Mouse (Mus musculus): ENCODE measurements at regions not wholly inside any gene's neighbourhood (a gene's known extent, or its start where the extent isn't known, plus 50 kb on each side); places are given as distances from the start of the nearest gene placed in this dataset.
"Not testable (repeated sequence)": the region's sequence is repeated elsewhere in the genome, so short reads cannot be mapped to it uniquely, and the experiment has no call there.

DNA sequence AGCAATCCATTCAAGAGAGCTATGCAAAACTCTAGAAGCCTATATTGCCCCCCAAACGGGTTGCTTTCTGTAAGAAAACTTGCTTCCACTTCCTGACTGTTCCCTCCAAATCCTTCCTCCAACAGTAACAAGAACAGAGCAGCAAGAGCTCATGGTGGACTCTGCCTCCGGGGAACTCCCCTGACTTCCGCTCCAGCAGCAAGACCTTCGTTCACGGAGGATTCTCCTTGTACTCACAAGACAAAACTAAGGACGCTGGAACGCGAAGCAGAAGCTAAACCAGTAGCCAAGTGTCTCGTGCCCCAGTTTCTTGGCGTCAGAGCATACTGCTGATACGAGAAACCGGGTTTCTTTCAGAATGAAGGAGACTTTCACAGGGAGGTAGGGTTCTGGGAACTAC, 50.7 kb downstream of the H2al2a start:
- in situ Hi-C loops (cut with MboI, MseI): no loop called here

DNA sequence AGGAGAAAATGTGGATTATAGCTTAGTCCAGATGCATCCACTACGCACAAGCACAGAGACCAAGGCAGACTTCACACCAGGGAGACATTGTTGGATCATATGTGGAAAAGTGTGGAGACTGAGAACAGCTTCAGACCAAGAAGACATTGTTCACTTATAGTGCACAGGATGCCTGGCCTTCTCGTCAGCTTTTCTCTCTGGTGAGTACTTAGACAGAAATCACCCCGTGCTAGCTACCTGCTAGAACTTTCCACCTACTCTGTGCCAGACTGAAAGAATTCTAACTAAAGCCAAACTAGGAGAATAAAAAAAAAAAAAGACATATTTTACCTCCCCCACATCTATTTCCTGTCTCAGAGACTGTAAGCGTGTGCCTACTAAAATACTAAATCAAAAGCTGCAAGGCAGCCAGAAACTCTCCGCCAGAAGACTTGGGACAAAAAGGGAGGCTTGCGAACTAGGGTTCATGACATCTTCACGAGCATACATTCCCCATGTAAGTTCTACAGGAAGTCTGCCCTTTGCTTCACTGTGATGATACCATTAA, 51.3 kb downstream of the H2al2a start:
- in situ Hi-C loops (cut with MboI, MseI): no loop called here

DNA sequence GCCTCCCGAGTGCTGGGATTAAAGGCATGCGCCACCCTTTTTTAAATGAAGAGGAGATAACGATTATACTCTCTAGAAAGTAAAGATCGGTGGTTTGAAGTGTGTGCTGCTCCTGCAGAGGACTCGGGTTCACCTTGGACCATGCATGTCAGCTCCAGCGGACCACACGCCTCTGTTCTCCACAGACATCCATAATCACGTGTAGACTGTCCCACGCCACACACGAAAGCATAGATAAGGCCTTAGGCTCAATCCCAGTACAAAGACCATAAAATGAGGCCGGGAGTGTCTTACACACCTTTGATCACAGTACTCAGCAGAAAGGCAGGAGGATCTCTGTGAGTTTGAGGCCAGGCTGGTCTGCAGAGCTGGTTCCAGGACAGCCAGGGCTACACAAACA, 53.3 kb downstream of the H2al2a start:
- in situ Hi-C loops (cut with MboI, MseI): no loop called here

DNA sequence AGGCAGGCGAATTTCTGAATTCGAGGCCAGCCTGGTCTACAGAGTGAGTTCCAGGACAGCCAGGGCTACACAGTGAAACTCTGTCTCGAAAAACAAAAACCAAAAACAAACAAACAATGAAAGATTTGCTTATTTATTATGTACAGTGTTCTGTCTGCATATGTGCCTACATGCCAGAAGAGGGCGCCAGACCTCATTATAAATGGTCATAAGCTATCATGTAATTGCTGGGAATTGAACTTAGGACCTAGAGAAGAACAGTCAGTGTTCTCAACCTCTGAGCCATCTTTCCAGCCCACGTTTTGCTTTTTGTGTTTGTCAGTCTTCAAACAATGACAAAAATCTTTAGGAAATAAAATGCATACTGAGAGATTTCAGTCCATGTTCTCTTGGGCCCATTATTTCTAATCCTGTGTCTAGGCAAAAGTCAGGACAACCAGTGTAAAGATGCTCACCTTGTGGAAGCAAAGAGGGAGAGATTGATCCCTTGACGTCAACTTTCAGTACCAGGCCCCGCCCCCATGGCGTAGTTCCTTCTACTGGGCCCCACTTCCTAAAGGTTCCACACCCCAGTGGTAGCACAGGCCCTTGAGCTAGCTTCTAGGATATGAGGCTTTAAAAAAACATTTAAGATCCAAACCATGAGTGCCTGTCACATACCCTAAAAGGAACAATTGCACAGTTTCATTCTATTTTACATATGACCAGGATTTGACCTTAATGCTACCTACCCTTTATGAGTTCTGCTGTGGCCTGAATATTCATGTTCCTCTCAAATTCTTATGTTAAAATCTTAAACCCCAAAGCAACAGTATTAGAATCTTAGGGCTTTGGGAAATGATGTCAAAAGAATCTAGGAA, 54.0 kb downstream of the H2al2a start:
- in situ Hi-C loops (cut with MboI, MseI): no loop called here

DNA sequence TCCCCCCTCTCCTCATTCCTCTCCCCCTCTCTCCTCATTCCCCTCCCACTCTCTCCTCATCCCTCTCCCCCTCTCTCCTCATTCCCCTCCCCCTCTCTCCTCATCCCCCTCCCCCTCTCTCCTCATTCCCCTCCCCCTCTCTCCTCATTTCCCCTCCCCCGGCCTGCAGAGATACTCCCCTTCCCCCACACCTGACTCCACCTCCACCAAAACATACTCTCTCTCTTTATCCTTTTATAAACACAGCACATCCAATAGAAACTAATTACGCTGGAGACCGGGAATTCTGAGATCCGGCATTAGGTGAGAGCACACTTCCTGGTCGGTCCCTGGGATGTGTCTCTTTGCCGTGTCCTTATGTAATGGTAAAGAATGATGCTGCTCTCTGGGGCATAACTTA, 54.8 kb downstream of the H2al2a start:
- in situ Hi-C loops (cut with MboI, MseI): no loop called here

DNA sequence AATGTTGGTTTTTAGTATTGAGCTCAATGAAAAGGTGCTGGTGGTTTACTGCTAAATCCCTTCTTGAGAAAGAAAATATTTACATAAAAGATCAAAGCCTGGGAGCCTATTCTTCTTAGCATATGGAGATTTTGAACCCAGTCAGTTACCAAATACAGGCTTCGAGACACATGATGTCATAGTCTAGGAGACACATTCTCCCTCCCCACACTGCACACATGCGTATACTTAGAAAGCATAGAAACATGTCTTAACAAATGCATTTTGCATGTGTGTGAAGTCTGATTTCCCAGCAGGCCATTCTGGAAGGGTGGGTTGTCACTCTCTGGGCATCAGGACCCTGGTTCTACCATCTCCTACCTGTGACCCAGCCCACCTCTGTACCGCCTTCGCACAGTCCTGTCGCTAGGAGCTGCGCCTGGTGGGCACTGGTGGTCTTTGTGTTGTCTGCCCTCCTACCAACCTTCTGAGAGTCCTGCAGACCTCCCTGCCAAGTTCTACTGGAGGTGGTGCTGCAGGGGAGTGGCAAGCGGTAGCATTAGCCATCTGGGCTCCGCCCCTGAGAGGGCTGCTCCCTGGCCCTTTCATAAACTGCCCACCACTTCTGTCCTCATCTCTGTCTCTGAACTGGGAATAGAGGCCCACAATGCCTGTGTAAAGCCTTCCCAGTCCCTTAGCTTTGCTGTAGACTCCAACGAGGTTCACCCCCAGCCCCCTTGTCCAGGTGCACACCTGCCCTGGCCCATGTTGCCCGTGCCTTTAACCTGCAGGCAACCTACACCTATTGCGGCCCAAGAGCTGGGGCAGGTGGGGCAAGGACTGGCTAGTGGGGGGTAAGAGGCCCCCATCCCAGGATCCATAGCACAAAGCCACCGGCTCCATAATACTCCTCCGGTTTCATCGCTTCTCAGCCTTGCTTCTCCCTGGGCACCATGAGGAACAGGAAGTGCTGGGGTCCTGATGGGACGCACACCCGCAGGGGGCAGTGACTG, 56.6 kb downstream of the H2al2a start:
- in situ Hi-C loops (cut with MboI, MseI): not testable (repeated sequence)

DNA sequence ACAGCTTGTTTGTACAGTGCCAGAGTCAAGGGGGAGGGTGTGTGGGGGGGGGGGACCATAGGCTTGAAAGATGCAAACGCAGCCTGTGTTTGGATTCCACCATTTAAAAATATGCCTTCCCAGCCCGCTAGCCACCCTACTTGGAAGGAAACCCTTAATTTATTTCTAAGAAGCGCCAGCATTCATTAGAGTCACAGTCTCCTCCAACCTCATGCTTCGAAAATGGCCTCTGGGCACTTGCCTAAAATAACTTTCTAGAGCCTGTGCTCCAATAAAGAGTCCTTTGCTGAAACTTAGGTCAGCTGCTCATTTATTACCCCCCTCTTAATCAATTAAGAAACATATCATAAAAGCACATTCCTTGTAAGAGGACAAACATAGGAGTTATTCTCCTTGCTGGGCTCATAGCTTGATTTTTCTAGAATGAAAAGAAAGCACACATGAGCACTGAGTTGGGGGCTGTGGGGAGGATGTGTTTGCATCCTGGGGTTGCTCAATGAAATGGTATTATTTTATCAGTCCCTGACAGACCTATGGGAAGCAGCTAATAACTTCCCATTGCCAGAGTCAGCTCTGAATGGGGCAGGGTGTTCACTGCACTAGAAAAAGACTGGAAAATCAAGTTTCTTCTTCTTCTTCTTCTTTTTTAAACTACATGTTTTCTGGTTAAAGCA, 57.4 kb downstream of the H2al2a start:
- in situ Hi-C loops (cut with MboI, MseI): no loop called here

DNA sequence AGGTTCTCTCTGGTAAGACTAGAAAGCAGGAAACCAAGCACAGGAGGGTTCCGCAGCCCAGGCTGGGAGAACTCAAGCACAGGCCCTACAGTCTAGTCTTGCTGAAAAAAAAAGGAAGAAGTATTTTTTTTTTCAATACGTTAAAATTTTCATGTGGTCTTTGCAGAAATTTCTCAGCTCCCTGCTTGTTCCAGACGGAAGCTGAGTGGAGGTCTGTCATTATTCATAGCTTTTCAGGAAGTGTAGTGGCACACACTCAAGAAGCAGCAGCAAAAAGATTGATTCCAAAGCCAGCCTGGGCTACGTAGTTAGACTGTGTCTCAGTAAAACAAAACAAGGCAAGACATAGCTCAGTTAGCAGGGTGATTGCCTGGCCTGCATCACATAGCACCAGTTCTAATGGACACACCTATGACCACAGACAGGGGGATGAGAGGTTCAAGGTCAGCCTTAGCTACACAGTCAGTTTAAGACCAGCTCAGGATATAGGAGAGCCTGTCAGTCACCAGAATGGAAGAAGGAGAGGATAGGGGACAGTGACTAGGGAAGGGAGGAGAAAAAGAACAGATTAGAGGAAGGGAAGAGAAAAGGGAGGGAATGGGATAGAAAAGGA, 60.1 kb downstream of the H2al2a start:
- in situ Hi-C loops (cut with MboI, MseI): no loop called here

DNA sequence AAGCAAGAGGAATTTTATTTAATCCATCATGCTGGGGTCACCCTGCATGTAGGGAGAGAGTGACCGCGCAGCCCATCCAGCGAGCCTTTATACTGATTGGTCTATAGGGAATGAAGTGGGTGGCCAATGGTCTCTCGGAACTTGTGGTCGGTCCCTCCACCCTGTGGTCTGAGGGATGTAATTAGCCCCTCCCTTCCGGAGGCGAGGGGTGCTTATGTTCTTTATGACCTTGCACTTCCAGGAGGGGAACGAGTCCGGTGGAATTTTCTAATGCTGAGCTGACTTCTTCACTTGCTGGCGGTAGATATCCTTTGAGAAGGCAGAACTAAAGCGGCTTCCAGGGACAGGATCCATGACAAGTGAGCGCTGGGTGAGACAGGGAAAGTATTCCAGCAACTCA, 60.8 kb downstream of the H2al2a start:
- in situ Hi-C loops (cut with MboI, MseI): no loop called here

DNA sequence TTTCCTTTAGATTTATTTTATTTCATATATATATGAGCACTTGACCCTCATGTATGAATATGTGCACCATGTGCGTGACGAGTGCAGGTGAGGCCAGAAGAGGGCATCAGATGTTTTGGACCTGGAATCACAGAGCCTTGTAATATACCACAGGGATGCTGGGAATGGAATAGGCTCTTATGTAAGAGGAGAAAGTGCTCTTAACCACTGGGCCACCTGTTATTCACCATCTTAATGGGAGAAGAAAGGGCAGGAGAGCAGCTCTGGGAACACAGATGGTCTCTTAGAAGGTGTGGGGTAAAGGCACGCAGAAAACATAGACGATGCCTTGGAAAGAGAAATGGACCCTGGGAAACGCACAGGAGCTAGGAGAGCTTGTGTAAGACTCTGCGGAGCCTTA, 61.3 kb downstream of the H2al2a start:
- in situ Hi-C loops (cut with MboI, MseI): no loop called here

DNA sequence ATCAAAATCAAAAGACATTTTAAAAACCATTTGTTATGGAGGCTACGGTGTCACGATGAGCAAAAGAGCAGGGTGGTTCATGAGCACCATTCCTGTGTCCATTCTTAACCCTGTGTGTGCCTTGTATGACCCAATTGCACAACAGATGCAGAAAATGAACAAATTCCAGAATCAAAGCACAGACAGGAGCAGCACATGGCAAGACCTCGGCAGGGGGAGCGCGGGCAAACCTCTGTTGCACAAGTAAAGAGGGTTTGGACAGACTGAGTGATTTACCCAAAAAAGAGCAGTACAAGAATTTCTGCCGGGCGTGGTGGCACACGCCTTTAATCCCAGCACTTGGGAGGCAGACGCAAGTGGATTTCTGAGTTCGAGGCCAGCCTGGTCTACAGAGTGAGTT, 62.1 kb downstream of the H2al2a start:
- in situ Hi-C loops (cut with MboI, MseI): no loop called here

DNA sequence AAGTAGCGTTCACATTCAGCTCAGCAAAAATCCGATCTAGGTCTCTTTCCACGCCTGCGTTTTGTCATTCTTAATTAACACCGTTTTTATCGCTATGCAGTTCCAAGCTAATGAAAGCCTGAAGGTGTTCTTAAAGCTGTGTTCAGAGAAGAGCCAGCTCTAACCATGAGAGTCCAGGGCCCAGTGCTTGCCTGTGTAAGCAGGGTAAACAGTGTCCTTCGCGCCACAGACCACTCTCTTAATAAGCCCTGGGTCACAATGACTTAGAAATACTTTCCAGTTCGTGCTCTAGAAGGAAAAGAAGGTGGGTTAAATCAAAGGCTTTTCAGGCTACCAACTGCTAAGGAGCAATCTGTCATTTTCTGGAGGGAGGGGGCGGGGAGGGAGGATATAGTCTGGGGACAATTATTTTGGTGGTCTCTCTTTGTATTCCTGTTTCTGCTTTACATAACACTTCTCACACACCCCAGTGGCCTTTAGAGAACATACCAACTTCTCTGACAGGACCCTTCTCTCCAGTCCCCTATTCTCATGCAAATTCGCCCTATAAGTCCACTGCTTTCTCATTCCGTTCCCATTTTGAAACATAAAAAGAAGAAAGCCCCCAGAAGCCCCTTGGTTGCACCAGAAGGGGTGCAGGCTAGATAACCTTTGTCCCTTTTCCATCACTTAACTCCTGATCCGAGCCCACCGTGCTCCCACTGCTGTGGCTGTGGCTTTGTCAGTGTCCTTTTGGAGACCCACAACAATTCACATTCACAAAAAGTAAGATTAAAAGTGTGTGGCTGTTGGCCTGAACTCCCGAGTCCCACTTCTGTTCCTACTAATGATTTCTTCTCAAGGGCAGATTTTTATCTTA, 63.6 kb downstream of the H2al2a start:
- in situ Hi-C loops (cut with MboI, MseI): no loop called here

DNA sequence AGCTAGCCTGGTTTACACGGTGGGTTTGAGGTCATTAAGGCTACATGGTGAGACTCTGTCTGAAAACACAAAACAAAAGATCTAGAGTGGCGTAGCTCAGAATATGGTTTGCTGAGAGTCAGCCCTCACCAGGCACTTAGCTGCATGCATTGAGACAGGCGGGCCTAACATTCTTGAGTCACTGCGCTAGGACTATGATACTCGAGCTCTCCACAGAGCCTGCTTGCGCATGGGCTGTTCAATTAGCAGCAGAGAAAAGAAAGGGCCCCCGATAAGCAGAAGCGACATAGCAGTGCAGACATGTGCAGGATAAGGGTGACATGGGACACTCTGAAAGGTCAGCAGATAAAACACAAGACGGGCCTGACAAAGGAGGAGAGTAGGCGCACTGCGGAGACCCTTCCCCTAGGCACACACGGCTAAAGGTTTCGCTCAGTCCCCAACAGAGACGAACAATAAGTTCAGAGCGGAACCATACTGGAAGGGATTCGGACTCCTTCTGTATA, 64.3 kb downstream of the H2al2a start:
- in situ Hi-C loops (cut with MboI, MseI): no loop called here

DNA sequence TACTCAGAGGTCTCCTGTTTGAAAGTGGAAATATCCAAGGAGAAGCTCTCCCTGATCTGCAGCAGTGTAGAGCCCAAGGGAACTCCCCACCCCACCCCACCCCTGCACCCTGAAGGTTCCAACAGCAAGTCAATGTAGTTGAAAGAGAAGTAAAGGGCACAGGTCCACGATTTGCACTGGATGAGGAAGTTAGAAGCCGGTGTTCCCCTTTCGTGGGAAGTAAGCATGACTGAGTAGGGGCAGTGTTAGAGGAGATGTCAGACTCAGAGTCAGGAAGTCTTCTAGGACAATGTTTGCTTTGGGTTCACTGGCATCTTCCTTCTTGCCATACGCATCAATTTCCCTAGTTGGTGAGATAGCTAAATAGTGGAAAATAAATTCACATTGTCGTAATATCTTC, 64.9 kb downstream of the H2al2a start:
- in situ Hi-C loops (cut with MboI, MseI): no loop called here

DNA sequence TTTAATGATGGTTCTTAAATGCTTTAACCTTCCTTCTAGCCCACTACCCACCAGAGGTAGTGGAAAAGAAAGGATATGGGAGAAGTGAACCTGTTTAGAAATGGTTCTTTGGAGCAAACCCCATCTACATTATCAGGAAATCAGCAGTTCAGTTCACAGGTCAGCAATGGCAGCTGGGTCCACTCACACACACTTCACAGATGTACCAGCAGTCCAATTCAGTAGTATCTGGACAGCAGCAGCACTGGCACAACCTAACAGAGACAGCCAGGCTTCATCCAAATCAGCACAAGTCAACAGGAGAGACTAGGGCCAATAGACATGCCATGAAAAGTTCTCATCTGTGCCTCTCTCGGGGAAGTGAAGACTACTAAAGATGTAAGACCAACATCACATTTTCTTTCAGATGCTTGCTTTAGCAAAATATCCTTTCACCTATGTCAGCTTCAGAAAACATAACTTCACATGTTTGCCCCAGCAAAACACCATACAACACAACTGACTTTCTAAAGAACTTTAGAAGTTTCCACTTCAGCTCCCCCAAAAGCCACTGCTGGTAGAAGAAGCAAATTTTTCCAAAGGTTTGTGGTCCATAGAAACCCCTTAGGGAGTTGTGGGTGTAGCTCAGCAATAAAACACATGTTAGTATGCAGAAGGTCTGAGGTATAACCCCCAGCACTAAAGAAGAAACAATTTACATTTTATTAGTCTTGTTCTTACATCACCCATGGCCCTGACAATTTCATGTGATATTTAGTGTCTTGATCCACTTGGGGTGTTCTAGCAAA, 77.7 kb downstream of the H2al2a start:
- in situ Hi-C loops (cut with MboI, MseI): no loop called here

DNA sequence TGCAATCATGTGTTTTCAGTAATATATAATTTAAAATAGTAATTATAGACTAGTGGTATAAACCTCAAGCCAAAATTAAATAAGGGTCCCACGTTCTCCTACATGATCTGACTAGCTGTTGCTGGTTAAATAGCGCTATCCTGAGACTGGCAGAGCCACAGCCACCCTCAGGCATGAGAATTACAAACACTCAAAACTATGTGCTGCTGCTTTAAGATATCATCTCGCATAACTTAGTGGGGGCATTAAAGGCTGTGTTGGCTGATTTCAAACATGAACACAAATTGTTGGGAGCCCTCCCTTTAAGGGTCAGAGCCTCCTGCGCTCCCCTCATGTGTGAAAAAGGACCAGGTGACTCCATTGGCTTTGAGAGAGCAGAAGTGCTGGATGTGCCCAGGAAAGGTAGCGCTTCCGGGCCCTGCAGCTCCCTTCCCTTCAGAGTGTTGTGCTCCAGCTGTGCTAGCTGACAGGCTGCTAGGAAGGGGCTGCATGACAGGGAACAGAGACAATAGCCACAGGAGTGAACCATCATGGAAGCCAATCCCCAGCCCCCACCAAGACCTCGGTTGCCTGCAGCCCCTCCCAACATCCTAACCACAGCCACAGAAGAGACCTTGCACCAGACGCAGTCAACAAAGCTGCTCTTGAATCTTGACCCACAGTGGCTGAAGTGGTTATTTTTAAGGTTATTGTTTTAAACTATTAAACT, 79.4 kb downstream of the H2al2a start:
- in situ Hi-C loops (cut with MboI, MseI): no loop called here

DNA sequence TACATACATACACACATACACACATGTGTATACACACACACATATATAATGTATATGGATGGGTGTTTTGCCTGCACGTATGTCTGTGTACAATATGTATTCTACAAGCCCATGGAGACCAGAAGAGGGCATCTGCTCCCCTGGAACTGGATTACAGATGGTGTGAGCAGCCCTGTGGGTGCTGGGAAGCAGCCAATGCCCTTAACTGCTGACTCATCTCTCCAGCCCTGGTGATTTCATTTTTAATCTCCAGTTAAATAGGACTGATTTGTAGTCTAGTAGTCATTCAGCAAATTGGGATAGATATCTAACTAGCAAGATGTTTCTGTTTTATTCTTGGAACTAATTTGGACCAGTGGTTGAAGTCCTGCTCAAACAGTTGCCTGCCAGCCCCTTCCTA, 94.1 kb downstream of the H2al2a start:
- in situ Hi-C loops (cut with MboI, MseI): no loop called here

DNA sequence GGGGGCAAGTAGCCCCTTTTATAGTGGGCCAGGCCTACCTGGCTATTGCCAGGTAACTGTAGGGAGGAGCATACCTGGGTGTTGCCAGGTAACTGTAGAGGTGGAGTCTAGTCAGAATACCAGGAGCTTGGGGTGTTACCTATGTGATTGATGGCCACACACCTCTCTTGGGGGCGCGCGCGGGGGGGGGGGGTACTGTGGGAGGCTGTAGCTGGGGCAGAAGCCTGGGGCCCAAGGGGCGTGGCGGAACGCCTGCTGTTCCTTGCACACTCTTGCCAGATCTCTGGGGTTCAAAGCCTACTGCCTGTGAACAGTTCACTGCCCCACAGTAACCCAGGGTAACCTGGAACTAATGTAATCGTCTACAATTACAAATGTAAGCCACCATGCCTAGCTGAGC, 96.6 kb downstream of the H2al2a start:
- in situ Hi-C loops (cut with MboI, MseI): no loop called here

DNA sequence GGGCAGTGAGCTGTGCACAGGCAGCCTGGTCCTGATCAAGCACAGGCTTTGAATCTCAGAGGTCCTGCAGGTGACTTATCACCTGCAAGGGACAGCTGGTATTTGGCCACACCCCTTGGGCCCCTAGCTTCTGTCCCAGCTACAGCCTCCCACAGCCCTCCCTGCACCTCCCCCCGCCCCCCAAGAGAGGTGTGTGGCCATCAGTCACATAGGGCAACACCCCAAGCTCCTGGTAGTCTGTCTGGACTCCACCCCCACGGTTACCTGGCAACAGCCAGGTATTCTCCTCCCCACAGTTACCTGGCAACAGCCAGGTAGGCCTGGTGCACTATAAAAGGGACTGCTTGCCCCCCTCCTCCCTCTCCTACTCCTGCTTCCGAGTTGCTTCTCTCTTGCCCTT, 98.0 kb downstream of the H2al2a start:
- in situ Hi-C loops (cut with MboI, MseI): no loop called here
